Mouse (Mus musculus): ENCODE results near the gene D230025D16Rik.

The D230025D16Rik gene

DNA sequence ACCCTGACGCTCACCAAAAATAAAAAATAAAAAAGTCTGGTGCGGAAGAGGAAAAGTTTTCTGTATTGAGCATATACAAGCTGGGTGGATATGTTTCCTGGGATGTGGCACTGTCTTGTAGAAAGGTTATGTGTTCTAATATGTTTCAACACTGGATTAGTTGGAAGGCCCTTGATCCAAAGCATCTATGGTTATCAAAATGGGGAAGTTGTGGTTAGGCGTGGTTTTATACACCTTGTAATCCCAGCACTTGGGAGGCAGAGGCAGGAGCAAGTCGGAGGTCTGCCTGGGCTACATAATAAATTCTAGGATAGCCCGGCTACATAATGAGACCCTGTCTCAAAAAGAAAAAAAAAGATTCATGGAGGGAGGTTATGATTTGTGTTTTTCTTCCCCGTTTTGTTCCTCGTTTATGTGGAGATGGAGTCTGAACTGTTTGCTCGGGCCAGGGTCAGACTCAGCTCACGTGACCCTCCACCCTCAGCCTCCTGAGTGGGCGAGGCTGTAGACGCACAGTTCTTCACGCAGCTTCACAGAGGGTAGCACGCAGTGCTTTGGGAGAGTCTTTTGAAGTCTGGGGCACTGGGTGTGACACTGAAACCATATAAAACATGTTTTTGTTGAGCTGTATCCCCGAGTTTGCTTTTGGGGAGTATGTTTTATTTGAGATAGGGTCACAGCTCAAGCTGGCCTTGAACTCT is 12.6 kb downstream of the D230025D16Rik start:
- no peak for DNase-seq (ENCODE audit: low read depth, low spot score)

DNA sequence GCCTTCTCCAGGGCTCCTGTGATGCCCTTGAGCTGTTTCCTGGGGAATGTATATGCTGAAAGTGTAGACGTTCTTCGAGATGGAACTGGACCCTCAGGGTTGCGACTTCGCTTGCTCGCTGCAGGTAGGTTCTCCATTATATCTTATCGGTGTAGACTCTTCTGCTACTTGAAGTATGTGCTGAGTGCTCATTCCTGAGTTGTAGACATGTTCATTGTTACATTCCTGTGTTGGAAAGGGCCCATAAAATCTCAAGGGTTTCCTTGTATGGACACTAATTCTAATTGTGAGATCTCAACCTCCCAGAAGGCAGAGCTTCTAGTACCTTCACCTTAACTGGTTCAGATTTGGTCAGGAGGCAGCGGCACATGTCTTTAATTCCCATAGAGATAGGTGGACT is 16.1 kb downstream of the D230025D16Rik start:
- DNase-seq (ENCODE audit: low read depth, low spot score): no peak

GRCm38 (mm10) chr8:105251954-105252353 is 27.0 kb downstream of the D230025D16Rik start:
- no peak for DNase-seq (ENCODE audit: low read depth, low spot score)

DNA sequence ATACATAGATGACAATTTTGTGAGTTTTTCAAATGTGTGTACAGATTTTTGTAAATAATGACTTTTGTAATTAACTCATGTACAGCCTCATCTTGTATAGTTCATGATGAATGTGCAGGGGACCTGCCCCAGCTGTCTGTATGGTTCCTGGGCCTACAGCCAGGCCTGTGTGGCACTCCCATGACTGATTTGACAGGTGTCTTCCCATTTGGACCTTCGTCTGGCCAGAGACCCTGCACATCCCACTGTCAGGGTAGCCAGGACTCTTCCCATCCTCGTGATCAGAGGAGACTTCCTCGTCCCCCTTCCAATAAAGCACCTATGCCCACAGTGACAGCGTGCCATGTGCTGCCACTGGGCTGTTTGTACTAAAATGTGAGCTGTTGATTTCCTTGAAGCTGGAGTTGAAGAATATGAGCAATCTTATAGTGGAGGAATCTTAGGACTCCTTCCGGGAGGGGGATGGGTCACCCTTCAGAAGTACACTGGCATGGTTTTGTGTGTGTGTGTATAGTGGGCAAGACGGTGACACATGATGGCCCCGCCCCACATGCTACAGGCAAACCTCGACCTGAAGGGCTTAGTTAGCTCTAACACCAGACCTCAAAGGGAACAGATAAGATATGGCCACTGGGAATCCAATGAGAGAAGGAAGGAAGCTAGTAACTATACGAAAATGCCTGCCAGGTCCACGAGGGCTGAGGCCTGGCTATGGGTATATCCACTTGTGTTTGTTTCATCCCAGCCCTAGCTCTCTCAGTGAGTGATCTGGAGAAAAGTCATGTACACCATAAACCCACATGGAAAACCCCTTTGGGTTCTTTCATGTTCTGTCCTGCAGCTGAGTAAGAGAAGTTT is 28.0 kb downstream of the D230025D16Rik start:
- DNase-seq (ENCODE audit: low read depth, low spot score): no peak

DNA sequence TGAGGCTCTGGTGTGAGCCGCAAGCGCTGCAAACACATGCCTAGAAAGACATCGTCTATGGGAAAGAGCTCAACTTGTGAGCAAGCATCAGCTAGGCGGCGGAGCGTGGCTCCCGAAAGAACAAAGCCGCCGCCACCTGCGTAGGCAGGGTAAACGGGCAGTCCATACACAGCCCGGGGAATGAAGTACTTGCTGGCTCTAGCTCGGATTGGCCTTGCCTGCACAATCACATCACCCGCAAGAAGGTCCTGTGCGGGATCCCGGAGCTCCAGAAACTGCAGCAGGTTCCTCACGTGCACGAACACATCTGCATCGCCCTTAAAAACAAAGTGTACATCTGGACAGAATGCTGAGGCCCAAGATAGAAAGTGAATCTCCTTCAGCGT is 28.8 kb downstream of the D230025D16Rik start:
- no peak for DNase-seq (ENCODE audit: low read depth, low spot score)

GRCm38 (mm10) chr8:105254152-105254965 is 29.4 kb downstream of the D230025D16Rik start:
- DNase-seq (ENCODE audit: low read depth, low spot score): peak; percentile 87

GRCm38 (mm10) chr8:105254966-105255350 is 30.0 kb downstream of the D230025D16Rik start, which contains the start of gene B3gnt9:
TSS of gene B3gnt9 (minus strand) at chr8:105255153.
- peak; percentile 58 for DNase-seq (ENCODE audit: low read depth, low spot score)

DNA sequence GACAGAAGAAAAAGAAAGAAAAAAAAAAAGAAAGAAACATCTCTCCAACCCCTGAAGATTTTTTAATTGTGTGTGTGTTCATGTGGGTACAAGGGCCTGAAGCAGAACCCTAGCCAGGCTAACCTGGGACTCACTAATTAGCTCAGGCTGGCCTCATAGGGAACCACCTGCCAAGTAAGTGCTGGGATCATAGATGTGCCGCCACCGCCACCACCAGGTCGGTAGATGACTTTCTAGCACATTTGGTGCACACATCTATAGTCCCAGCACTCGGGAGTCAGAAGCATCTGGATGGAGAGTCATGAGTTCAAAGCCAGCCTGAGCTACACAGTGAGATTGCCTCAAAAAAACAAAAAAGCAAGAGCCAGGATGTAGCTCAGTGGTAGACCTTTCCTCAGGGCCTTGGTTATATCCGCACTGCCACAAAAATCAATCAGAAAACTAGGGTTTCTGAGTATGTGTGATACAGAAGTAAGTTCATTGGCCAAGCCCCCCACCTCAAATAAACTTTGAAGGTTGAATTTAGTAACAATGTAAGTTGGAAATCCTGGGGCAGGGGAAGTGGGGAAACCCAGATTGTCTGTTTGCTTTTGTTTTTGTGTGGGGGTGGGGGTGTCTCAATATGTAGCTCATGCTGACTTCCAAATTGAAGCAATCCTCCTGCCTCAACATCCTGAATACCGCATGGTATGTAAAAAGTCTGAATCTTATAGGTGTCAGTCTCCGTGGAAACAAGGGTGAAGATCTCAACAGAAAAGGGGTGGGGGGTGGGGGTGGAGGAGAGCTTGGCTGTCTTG is 32.6 kb downstream of the D230025D16Rik start:
- no peak for DNase-seq (ENCODE audit: low read depth, low spot score)

GRCm38 (mm10) chr8:105258911-105259720 is 34.2 kb downstream of the D230025D16Rik start:
- DNase-seq (ENCODE audit: low read depth, low spot score): no peak

- DNase-seq (ENCODE audit: low read depth, low spot score): peak; percentile 73
These were observed 34.9 kb downstream of the D230025D16Rik start for GRCm38 (mm10) chr8:105259721-105260320.

DNA sequence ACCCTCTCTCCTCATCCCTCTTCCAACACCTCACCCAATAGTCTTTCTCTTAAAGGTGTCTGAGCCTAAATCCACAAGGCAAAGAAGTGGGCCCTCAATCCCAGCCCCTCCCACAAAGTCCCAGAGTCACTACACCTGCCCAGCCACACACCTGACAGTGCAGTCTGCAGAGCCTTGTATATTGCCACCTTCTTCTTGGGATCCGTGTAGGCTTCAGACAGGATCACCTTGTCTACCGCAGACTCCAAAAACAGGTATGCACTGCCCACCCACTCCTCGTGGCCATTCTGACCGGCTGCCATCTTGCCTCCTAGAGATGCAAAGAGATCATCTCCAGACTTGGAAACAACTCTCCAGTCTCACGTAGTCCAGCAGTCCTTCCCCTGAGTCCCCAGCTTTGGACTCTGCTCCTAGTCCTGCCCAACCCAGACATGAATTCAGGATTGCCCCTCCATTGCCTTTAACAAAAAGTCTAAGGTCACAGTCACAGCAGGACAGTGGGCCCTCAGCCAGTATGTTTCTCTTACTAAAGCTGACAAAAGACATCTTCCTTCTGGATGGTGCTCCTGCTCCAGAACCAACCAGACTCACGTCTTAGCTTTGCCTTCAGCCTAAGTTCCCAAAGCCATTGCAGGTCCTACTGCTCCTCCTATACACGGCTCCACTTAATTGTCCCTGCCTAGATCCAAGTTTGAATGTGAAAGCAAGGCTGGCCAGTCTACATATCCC is 35.6 kb downstream of the D230025D16Rik start:
- DNase-seq (ENCODE audit: low read depth, low spot score): no peak

- no peak for DNase-seq (ENCODE audit: low read depth, low spot score)
These were observed 36.5 kb downstream of the D230025D16Rik start for GRCm38 (mm10) chr8:105261326-105261980.

DNA sequence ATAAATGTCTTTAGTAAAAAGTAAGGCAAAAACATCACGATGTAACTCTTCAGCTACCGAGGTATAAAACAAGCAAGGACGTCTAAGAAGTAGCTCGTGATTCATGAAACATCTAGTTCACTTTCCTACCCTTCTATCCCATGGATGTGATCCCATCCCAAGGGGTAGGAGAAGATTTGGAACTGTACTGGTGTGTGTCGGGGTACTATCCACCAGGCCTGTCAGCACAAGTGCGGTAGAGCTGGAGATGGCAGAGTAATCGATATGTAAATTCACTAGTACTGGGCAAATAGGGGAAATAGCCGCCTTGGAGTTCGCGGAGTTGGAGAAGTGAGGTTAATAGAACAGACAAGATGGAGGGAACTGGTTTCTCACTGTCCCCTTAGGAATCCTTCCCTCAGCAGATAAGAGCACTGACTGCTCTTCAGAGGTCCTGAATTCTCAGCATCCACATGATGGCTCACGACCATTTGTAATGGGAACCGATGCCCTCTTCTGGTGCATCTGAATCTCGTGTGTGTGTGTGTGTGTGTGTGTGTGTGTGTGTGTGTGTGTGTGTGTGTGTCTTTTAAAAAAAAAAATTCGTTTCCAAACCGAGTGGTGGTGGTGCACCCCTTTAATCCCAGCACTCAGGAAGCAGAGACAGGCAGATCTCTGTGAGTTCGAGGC is 38.4 kb downstream of the D230025D16Rik start:
- no peak for DNase-seq (ENCODE audit: low read depth, low spot score)

DNA sequence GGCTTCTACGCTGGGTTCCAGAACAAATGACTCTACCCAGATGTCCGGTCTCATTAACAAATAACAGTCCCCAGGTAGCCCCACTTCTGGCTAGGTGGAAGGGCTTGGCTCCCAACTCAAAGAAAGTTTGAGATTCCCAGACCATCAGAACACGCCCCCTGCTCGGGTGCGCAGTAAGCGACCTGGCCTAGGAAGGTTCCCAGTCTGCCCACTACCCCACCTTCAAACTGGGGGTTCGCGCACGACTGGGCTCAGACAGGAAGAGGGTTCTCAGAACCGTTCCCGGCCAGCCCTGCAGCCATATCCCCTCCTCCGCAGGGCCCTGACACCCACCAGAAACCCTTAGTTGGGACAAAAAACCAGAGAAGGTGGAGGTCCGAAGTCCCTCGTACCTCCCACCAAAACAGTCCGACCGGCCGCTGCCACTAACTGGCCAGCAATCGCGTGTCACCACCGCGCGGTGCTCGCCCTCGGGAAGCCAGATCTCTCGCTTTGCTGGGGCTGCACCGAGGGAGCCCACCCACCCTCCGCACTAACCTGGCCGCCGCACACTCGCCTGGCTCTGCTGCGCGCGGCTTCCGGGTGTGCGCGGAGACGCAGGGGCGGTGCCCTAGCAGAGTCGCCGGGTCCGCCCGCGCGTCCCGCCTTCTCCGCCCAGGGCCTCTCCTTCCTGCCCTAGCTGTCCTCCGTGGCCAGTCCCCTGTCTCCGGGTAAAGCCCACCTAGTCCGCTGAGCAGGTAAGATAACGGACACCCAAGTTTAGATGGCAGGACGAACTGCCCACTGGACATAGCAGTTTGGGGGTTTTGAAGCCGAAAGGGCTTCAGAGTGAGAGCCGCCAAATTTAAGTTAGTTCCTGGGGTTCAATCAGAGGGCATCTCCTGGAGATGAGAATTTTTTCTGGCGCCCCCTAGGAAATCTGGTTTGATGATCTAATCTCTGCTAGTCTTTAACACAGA is 39.4 kb downstream of the D230025D16Rik start, which contains the start of the genes Tradd and Fbxl8:
TSS of gene Tradd (minus strand) at position 586 of the 959 bp plus-strand sequence.
TSS of gene Fbxl8 (plus strand) at position 625 of the 959 bp plus-strand sequence.
- DNase-seq (ENCODE audit: low read depth, low spot score): peak; percentile 85

DNA sequence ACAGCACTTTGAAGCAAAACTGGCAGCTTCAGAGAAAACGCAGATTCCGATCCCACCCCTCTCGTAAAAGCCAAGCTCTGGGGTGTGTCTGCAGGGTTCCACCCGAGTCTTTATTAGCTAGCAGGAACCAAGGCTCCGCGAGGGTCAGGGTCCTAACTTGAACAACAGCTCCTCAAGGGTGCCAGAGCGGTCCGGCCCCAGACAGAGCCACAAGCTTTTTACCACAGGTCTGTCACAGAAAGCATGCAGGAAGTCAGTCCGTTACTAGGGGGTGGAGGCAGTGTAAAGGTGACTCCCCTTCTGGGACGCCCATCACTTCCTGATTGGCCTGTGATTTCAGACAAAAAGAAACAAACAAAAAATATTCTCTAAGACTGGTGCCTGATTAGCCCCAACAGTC is 40.2 kb downstream of the D230025D16Rik start:
- peak; percentile 86 for DNase-seq (ENCODE audit: low read depth, low spot score)

GRCm38 (mm10) chr8:105266775-105267174 is 41.8 kb downstream of the D230025D16Rik start:
- DNase-seq (ENCODE audit: low read depth, low spot score): peak; percentile 79

Data from CD4-positive helper T cell, adult 2 months (primary cell).